In genomic region chr12:100479892-100480621, GRCm38 (mm10) we compare ENCODE assay signal across 8 mouse cellular contexts. TPM values are rescaled to one million over a fixed set of nuclear protein-coding genes. Genes with fewer than 3 reads are reported as not detected.
DNase-seq lines count a peak whose midpoint lies in the region; ATAC-seq and TF ChIP-seq lines count a peak whose summit lies in the region.

No protein-coding gene starts in this region.

- no peak for TF ChIP-seq POLR2A in CH12.LX (IDR thresholded peaks at IDR 0.05; ENCODE audit: low read depth, low read length)

- H3K9me3 ChIP-seq in CH12.LX (replicated peaks; ENCODE audit: low read length), result no peaks in the 10 kb centered on the region

- peaks cover 0 to 32% of the 10 kb centered on the region in 2 experiments; a peak in 2 of 4 replicates for H3K4me1 ChIP-seq in CH12.LX (ENCODE audit: control insufficient read depth in 1 of 2, insufficient read depth in 2 of 2)

- no peak overlapping the region for H3K27ac ChIP-seq in CH12.LX (ENCODE audit: insufficient read depth, low read depth)

- TF ChIP-seq EP300 in CH12.LX (IDR thresholded peaks at IDR 0.05; ENCODE audit: low read length), result no peak

- H3K79me2 ChIP-seq in CH12.LX (replicated peaks; ENCODE audit: control insufficient read depth, extremely low read depth, insufficient read depth, poor library complexity, severe bottlenecking), result no peaks in the 10 kb centered on the region

- peaks cover 0 to 47% of the 10 kb centered on the region in 2 experiments for H3K36me3 ChIP-seq in CH12.LX (replicated peaks in 1 of 2; ENCODE audit: control insufficient read depth in 1 of 2, insufficient read depth in 1 of 2, low read length in 1 of 2)

- no peaks in the 10 kb centered on the region for H3K27me3 ChIP-seq in CH12.LX (replicated peaks)

- dilution Hi-C loops in CH12.LX (cut with MboI; ENCODE audit: extremely low pct_ligation_motif_present, extremely low pct_unique_long_range_greater_than_20kb, low sequenced_read_pairs), result no loop called here

- DNase-seq in B cell, adult 2 months, result peak; percentile 81 to 82
- DNase-seq in CH12.LX (ENCODE audit: extremely low read depth), result peak; percentile 92
- DNase-seq in cerebellum, adult 9-11 months, result peak; percentile 59
- peak; percentile 39 for DNase-seq in gastrocnemius, postnatal 25 days
- DNase-seq in kidney, adult 8-10 months, result peak; percentile 37 to 63
- DNase-seq in lung, postnatal 14 days, result peak; percentile 77
- peak; percentile 88 for DNase-seq in skeletal muscle tissue, adult 2 months (ENCODE audit: low read depth, low spot score)

- in situ Hi-C loops in CH12.LX (cut with MboI; ENCODE audit: low pct_ligation_motif_present, low pct_unique_long_range_greater_than_20kb, low sequenced_read_pairs), result loop anchor here (10.0 kb wide), 1 partner anchor 315 kb away; no protein-coding TSS in a partner anchor

- no peak for ATAC-seq in erythroid progenitor cell, adult 5-6 weeks (replicated peaks; ENCODE audit: low FRiP score, poor library complexity, severe bottlenecking)

- peak; percentile 89 for TF ChIP-seq RAD21 in CH12.LX (IDR thresholded peaks at IDR 0.05; ENCODE audit: low read depth, low read length)

- no peak overlapping the region for H3K4me2 ChIP-seq in CH12.LX (ENCODE audit: insufficient read depth, low read depth, poor library complexity, severe bottlenecking)

- H3K4me3 ChIP-seq in CH12.LX (replicated peaks in 1 of 3; ENCODE audit: low read depth in 2 of 3, low read length in 2 of 3, poor library complexity in 1 of 3), result no peak overlapping the region

- no peak overlapping the region for H3K9ac ChIP-seq in CH12.LX (ENCODE audit: insufficient read depth, low read depth)

- peak; percentile 59 to 90 for TF ChIP-seq CTCF in CH12.LX (conservative IDR thresholded peaks at IDR 0.05 in 1 of 2, IDR thresholded peaks at IDR 0.05 in 1 of 2; ENCODE audit: low read depth in 2 of 2, low read length in 2 of 2)

TF ChIP-seq in CH12.LX, 34 proteins besides CTCF, POLR2A, EP300 and RAD21:
- no peak for TF ChIP-seq MEF2A (IDR thresholded peaks at IDR 0.05; ENCODE audit: borderline replicate concordance, low read depth, low read length)
- peak; percentile 85 for TF ChIP-seq NRF1 (IDR thresholded peaks at IDR 0.05; ENCODE audit: low read depth, low read length)
- peak; percentile 37; the same call in 1 of the 2 replicates for TF ChIP-seq ZC3H11A (IDR thresholded peaks at IDR 0.05; ENCODE audit: low read depth, low read length)
- peak; percentile 90 for TF ChIP-seq SMC3 (IDR thresholded peaks at IDR 0.05; ENCODE audit: low read depth, low read length)

RNA-seq across cellular contexts. Expression of gene Ttc7b, which starts 40.6 kb away (rescaled TPM):
- 10.6 and 12.7 TPM in 2 replicates for total RNA-seq in CH12.LX (2012; rRNA removed)
- 6.3 and 7.8 TPM in 2 replicates for total RNA-seq in CH12.LX (2014; rRNA removed)
- 14.4 and 18.3 TPM in 2 replicates for polyA plus RNA-seq in CH12.LX (2012; ENCODE audit: insufficient read length, low read depth)
- 100 to 1,000 TPM in 1 of 2 experiments, 10 to 100 TPM in 1; 98.3 to 136 TPM for total RNA-seq in gastrocnemius, postnatal 25 days (2021)
- total RNA-seq in erythroid progenitor cell, adult 5-6 weeks (2015; ENCODE audit: low replicate concordance), result 3.6 and 13.4 TPM in 2 replicates
- 3.0 and 6.2 TPM in 2 replicates for total RNA-seq in erythroid progenitor cell, adult 5-6 weeks (2017; ENCODE audit: low replicate concordance)

Comparison
In these comparisons a context has a peak if more than half of its experiments do, and no peak if none do; other contexts are left out.
1. DNase-seq: peak in every context shown above with its lines; median percentile 92 in CH12.LX; 88 in skeletal muscle tissue, adult 2 months; 82 in B cell, adult 2 months; 77 in lung, postnatal 14 days; 59 in cerebellum, adult 9-11 months; 50 in kidney, adult 8-10 months; 39 in gastrocnemius, postnatal 25 days.
2. RNA of gene Ttc7b, which starts 40.6 kb away (total RNA-seq): 98.3 to 136 TPM in gastrocnemius, postnatal 25 days; 3.0 to 13.4 TPM in erythroid progenitor cell, adult 5-6 weeks and 6.3 to 12.7 TPM in CH12.LX; every median in the first group is over 4 times any median in the second.